Mouse (Mus musculus) gastrocnemius, postnatal 14 days (tissue): ENCODE results near the gene Ppfia1. TPM values are rescaled to one million over a fixed set of nuclear protein-coding genes. Genes with fewer than 3 reads are reported as not detected.

Experiments used
- DNase-seq: peaks from one replicate; pipeline ENCODE4 v3.0.0; 2021; ENCODE audit warnings: mixed read lengths
- intact Hi-C: fragments of 180-260 bp; cut with DNase I; formaldehyde crosslinking; loops from one replicate; pipeline ENCODE4 v1.15.1; 2025; ENCODE audit warnings: low total_unique reads
- total RNA-seq, 2 experiments: library from RNA; stranded (reverse); gene quantifications; 2 replicates each; pipeline ENCODE4 v1.2.3; 2021

Ppfia1 gene
- total RNA-seq, 2 experiments from 2014 or later: 25.6 to 29.6 TPM

GRCm38 (mm10) chr7:144554123-144554472 is 569 bp upstream of the Ppfia1 start:
- no peak for DNase-seq
- intact Hi-C loops: no loop called here

- intact Hi-C loops: no loop called here
- DNase-seq: no peak
These were observed 1.3 kb downstream of the Ppfia1 start for GRCm38 (mm10) chr7:144552274-144552673.

GRCm38 (mm10) chr7:144550811-144551210 is 2.7 kb downstream of the Ppfia1 start:
- DNase-seq: no peak
- intact Hi-C loops: no loop called here

- intact Hi-C loops: no loop called here
- no peak for DNase-seq
These were observed 3.5 kb downstream of the Ppfia1 start for GRCm38 (mm10) chr7:144549904-144550566.

- peak; percentile 53 for DNase-seq
- intact Hi-C loops: no loop called here
These were observed 8.3 kb downstream of the Ppfia1 start for GRCm38 (mm10) chr7:144545231-144545630.

- DNase-seq: no peak
- intact Hi-C loops: no loop called here
These were observed 12.2 kb downstream of the Ppfia1 start for GRCm38 (mm10) chr7:144541351-144541750.

GRCm38 (mm10) chr7:144539146-144539545 is 14.4 kb downstream of the Ppfia1 start:
- intact Hi-C loops: no loop called here
- DNase-seq: no peak

- no peak for DNase-seq
- intact Hi-C loops: no loop called here
These were observed 15.4 kb downstream of the Ppfia1 start for GRCm38 (mm10) chr7:144538030-144538644.

GRCm38 (mm10) chr7:144536367-144536766 is 17.2 kb downstream of the Ppfia1 start:
- intact Hi-C loops: no loop called here

GRCm38 (mm10) chr7:144534773-144535172 is 18.8 kb downstream of the Ppfia1 start:
- intact Hi-C loops: no loop called here

More at GRCm38 (mm10) chr7:144536367-144536766, 17.2 kb downstream of the Ppfia1 start:
- no peak for DNase-seq

GRCm38 (mm10) chr7:144531585-144532378 is 21.7 kb downstream of the Ppfia1 start:
- no peak for DNase-seq
- intact Hi-C loops: no loop called here

More at GRCm38 (mm10) chr7:144534773-144535172, 18.8 kb downstream of the Ppfia1 start:
- no peak for DNase-seq

GRCm38 (mm10) chr7:144529851-144530250 is 23.7 kb downstream of the Ppfia1 start:
- intact Hi-C loops: no loop called here
- no peak for DNase-seq

- intact Hi-C loops: no loop called here
- DNase-seq: peak; percentile 25
These were observed 25.8 kb downstream of the Ppfia1 start for GRCm38 (mm10) chr7:144527723-144528221.

- intact Hi-C loops: no loop called here
- DNase-seq: no peak
These were observed 26.9 kb downstream of the Ppfia1 start for GRCm38 (mm10) chr7:144526649-144527048.

- no peak for DNase-seq
These were observed 28.9 kb downstream of the Ppfia1 start for GRCm38 (mm10) chr7:144524427-144525191.

GRCm38 (mm10) chr7:144523415-144523814 is 30.1 kb downstream of the Ppfia1 start:
- no peak for DNase-seq
- intact Hi-C loops: no loop called here

More at GRCm38 (mm10) chr7:144524427-144525191, 28.9 kb downstream of the Ppfia1 start:
- intact Hi-C loops: no loop called here

- intact Hi-C loops: no loop called here
- DNase-seq: no peak
These were observed 31.6 kb downstream of the Ppfia1 start for GRCm38 (mm10) chr7:144521927-144522326.

- DNase-seq: no peak
- intact Hi-C loops: no loop called here
These were observed 33.7 kb downstream of the Ppfia1 start for GRCm38 (mm10) chr7:144519852-144520251.

- intact Hi-C loops: no loop called here
- no peak for DNase-seq
These were observed 36.8 kb downstream of the Ppfia1 start for GRCm38 (mm10) chr7:144516711-144517110.

- intact Hi-C loops: no loop called here
- DNase-seq: no peak
These were observed 44.4 kb downstream of the Ppfia1 start for GRCm38 (mm10) chr7:144509090-144509489.
